Mouse (Mus musculus): ENCODE measurements around the gene Gm17332.
"Not testable (repeated sequence)": the region's sequence is repeated elsewhere in the genome, so short reads cannot be mapped to it uniquely, and the experiment has no call there.

Gm17332 gene

DNA sequence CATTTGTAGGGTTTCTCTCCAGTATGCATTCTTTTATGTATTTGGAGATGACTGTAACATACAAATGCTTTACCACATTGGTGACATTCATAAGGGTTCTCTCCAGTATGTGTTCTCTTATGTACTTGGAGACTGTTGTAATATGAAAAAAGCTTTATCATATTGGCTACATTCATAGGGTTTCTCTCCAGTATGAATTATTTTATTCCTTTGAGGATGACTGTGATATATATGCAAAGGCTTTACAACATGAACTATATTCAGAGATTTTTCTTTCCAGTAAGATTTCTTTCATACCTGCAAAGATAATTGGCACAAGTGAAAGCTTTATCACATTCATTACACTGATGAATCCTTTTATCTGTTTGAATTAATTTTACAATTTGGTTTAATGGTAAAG lies at the start of gene Gm17332:
Gene Gm17332 (minus strand): TSS at position 101 of the 400 bp plus-strand sequence.
- no peak for DNase-seq (ENCODE audit: low read depth, low spot score)

DNA sequence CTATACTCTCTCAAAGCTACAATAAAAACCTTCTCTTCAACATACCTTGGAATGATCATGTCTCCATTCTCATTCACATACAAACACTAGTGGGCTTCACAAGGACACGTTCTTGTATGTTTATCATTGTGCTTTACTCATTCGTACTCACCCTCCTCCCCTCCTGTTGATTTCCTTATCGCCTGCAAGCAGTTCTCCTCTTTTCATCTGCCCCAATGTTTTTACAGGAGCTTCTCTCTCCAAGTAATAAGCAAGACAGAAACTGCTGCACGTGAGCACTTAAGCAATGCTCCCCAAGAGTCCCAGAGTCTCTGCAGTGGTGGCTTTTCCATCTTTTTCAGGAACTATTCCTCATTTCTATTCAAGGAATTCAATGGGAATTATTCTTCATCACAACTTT lies 47.7 kb upstream of the Gm17332 start:
- no peak for DNase-seq (ENCODE audit: low read depth, low spot score)

DNA sequence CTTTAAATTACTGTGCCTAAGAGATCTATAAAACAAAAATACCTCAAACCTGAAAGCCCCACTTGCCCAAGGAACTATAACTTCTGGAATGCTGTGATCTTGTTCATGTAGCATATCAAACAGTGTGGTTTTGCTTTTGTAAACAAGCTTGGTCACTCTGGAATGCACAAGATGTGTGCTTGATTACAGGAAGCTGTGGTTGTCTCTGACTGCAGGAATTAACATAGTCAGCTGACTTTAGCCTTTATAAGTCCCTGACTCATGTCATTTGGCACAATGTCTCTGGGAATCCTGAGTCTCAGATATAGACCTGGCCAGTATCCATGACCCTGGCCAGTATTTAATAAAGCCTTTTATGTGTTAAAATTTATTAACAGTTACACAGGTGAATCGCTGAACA lies 43.1 kb upstream of the Gm17332 start:
- DNase-seq (ENCODE audit: low read depth, low spot score) = no peak

DNA sequence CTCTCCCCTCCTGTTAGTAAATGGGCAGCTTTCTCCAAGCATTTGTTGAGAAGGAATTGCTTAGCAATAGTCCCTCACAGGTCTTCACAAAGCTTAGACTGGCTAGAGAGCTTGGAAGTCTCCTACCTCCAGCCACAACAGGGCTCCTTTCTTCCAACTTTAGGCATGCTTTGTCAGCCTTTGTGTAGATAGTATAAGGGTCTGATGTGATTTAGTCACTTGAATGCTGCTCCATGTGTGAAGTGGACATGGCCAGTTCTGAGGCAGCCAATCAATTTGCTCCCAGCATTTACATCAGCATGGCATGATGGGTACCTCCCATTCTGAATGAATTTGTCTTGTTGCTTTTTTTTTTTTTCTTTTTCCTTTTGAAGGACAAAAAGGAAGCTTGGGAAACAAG lies 35.7 kb upstream of the Gm17332 start:
- no peak for DNase-seq (ENCODE audit: low read depth, low spot score)

DNA sequence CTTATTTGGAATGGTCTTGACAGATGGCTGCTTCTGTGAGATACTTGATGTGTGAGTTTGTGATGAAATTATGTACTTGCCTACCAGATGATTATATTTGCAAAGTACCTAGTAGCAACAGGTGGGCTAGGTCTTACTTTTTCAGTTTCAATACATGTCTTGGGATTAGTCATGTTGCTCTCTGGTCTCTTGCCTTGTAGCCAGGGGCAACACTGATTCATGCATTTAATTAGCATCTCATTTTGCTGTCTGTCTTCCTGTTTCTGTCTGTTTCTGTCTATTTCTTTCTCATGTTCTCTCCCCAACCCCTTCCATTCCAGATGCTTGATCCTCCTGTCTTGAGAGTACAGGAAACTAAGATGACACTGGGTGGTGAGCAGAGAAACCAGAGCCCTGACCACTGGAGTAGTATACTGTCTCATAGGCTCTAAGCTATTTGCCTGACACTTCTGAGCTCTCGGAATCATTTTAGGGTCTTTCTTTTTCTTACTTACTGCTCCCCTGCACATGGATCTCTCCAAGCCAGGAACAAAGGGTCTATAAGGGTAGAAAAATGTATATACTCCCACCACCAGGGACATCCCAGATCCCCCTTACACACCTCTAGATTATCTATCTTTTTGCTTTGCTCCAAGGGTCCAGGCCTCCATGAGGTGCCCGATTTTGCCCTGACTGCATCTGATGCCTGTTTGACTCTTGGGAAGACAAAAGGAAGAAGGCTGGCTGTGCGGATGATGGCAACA lies 13.5 kb upstream of the Gm17332 start:
- no peak for DNase-seq (ENCODE audit: low read depth, low spot score)

DNA sequence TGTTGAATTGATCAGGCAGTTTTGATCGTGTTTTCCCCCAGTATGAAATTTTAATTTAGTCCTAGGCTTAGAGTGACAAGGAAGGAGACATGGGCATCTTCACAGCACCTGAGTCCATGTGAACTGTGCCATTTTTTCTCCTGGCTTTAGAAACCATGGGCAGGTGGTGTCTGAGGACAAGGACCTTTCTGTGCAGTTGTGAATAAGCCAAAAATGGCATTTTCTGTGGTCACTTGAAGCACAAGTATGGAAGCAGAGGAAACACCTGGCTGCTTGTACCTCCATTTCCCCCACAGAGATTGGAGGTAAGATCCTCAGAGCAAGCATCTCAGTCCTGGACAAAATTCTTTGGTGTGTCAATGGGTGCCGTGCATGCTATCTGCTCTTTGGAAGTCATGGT lies 12.5 kb upstream of the Gm17332 start:
- no peak for DNase-seq (ENCODE audit: low read depth, low spot score)

DNA sequence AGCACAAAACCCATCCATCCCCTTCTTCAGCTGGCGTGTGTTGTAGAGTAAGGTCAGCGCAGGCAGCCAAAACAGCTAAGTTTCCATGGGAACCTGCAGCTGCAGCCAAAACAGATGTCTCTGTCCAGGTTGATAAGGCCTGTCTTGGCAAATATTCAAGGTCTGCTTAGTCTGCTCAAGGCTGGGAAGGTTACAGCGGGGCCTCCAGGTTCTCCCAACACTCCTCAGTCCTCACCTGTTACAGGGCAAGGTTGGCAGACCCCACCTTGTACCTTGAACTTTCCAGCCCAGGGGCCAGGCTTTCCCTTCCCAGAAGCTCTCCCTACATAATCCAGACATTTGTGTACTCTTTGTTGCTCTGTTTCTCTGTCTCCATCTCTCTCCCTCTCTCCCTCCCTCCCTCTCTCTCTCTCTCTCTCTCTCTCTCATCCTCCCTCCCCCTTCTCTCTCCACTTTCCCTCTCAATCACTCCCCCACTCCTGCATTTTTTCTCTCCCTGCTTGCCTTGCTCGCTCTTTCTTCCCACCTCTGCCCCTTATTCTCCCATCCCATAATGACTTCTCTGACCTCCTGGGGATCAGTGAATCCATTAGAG lies 12.1 kb downstream of the Gm17332 start:
- no peak for DNase-seq (ENCODE audit: low read depth, low spot score)

DNA sequence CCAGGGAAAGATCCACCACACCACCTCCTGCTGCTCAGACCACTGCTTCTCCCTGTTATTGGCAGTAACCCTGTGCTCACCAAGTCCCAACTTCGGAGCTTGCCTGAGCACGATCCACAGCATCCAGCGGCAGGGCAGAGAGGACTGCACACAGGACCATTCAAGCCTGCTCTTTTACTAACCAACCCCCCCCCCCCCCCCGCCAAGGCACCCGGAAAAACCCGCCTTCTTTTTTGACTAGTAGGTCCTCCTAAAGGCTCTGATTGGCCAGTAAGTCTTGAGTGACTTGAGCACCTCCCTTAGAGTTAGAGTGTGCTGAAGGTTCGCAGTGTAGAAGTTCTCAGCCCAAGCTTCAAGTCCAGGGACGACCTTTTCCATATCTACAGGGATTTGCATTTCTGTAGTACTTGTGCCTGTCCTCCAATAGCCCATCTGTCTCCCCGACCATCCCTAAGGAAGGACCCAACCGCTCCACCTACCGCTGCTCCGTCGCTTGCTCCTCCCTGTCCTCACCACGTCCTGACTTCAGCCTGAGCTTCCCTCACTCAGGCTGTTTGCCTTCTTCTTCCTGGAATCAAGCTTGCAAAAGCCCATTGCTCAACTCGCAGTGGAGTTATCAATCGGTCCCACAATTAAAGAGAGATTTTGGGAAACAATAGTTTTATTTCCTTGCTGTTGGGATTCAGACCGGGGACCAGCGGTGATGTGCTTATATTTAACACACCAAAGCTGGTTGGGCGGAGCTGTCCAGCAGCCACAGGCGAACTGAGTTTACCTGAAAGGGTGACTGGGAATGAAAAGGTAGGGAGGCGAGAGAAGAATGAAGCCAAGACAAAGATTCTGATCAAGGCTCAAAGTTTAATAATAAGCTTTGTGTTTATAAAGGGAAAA lies 12.9 kb downstream of the Gm17332 start:
- peak; percentile 26 for DNase-seq (ENCODE audit: low read depth, low spot score)

DNA sequence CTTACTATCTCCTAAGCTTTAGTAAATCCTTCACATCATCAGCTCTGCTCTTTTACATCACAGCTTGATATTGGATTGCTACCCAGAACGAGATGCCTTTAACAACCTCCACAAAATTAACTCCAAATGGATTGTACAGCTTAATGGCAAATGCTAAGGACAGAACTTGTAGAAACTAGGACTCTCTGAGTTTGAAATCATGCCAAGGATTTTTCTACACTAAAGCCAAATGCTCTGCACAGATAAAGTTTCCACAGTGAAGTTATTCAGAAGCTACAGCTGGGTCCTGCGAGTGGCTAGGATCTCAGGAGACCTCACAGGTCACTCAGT lies 13.5 kb downstream of the Gm17332 start:
- DNase-seq (ENCODE audit: low read depth, low spot score) = no peak

DNA sequence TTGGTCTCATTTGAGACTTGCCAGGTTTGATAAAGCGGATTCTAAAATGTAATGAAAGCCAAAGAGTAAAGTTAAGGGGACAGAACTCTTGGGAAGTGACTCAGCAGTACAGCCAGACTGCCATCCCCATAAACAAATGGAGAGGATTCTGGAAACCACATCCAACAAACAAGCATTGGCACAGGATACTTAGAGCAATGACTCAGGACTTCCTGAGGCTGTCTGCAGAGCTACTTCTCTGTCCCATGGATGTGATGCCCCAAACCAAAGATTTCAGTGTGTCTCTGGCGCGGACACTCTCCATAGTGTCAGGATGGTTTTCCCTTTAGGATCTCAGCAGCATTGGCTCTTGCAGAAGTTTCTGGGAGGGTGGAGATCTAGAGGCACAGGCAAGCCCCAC lies 25.2 kb downstream of the Gm17332 start:
- no peak for DNase-seq (ENCODE audit: low read depth, low spot score)

DNA sequence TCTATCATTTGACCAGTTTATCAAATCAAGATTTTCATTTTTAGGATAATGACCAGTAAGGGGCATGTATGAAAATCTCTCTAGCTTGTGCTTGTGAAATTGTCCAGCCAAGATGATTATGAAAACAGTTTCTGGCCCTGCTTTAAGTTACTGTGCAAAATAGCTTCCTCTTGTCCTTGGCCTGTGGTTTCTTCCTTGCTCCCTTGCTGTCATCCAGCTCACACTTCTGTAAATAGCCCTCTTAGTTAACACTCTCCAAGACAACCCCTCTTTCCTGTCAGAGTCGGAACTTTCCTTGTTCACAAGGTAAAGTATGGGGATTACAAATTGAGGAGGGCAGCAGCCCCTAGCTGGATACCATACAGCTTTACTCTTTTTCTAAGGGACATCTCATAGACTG lies 43.9 kb downstream of the Gm17332 start:
- not testable (repeated sequence) for DNase-seq (ENCODE audit: low read depth, low spot score)

DNA sequence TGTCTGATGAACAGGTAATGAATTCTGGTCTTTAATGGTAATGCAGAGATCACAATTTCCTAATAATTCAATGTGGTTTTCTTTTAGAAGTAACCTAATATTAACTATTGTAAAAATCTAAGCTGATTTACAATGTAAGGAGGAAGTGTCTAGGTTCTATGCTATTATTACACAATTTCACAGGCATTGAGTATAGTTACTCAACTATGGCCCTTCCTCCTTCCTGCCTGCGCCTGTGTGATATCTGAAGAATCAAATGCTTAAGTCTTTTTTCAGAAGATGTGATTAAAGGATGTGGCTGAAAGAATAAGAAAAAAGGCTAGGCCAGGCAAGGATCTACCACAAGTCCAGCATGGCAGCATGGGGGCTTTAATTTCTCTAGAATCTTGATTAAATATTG lies 47.4 kb downstream of the Gm17332 start:
- DNase-seq (ENCODE audit: low read depth, low spot score) = not testable (repeated sequence)

DNA sequence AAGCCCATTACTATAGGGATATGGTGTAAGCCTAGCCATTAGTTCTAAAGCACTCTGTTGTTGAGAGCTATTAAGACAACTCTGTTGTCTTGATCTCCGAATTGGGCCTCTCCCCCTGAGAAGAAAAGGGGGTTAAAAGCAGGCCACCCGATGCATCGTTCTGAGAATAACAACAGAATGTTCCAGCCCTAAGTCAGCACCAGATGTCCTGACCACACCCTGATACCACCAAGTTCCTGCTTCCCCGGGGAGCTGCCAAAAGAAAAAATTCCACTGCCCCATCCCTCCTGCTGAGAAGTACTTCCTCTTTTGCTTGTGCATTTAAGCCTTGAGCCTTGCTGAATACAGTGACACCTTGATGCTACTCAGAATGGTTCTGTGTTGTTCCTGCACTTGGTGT lies 48.5 kb downstream of the Gm17332 start:
- not testable (repeated sequence) for DNase-seq (ENCODE audit: low read depth, low spot score)

Data from WW6 (cell line).